Mouse (Mus musculus) lung, postnatal 0 days (tissue): ENCODE data around the gene Arhgap25.
A peak's percentile ranks its signal among the peaks of the same experiment; 100 is the strongest.

ENCODE experiments used
- CTCF ChIP-seq: IDR thresholded peaks from 2 replicates; pipeline ENCODE4 v1.5.1; 2016; ENCODE audit warnings: antibody characterized with exemption, mild to moderate bottlenecking
- EP300 ChIP-seq: IDR thresholded peaks from 2 replicates; pipeline ENCODE4 v1.6.1; 2016; ENCODE audit warnings: antibody characterized with exemption, mild to moderate bottlenecking, control low read depth

GRCm38 (mm10) chr6:87567686-87568593 is 34.9 kb upstream of the Arhgap25 start:
- TF ChIP-seq CTCF (peak; percentile 45), EP300 (no peak)
